Mouse (Mus musculus) frontal cortex, adult 2 months (tissue): ENCODE results near the gene Bmpr2. TPM values are rescaled to one million over a fixed set of nuclear protein-coding genes. Genes with fewer than 3 reads are reported as not detected.
A peak's percentile ranks its signal among the peaks of the same experiment; 100 is the strongest.
"Not testable (repeated sequence)": the region's sequence is repeated elsewhere in the genome, so short reads cannot be mapped to it uniquely, and the experiment has no call there.

Experiments
- DNase-seq, 2 experiments: peaks; one replicate each; pipeline ENCODE4 v3.0.0; 2022; ENCODE audit warnings: low spot score in 1 of 2; ENCODE audit errors: extremely low spot score in 1 of 2
- polyA plus RNA-seq: library from polyadenylated mRNA; depleted of rRNA; stranded (reverse); fragments of >200 nt; gene quantifications from 2 replicates; pipeline ENCODE4 v1.2.3, GENCODE M21; 2012; rRNA removed

The Bmpr2 gene
- 27.2 and 28.7 TPM in 2 replicates for polyA plus RNA-seq

DNA sequence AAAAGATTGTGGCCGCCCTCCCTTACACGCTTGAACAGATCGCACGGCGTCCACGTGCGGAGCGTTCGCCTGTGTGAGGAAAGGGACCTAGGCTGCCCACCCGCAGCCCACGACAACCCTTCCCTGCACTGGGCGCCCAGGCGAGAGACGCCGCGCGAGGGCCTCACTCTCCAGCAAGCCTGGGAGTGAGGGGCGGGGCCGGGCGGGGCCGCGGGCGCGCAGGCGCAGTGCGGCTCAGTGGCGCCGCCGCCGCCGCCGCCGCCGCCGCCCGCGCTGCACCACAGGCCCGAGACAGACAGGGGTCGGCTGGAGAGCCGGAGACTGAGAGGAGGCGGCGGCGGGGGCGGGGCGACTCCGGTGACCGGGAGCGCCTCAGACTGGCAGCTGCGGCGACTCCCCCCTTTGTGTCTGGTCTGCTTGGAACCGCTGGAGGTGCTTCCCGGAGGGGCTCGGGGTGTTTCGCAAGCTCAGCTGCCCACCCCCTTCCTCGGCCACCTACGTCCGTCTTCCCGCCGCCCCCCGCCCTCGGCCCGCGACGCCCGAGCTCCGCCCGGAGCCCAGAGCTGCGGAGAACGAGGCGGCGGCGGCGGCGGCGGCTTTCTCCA lies at the start of gene Bmpr2:
Bmpr2 (plus strand) TSS at position 237 of the 605 bp plus-strand sequence.
- peak; percentile 38 to 80 for DNase-seq

DNA sequence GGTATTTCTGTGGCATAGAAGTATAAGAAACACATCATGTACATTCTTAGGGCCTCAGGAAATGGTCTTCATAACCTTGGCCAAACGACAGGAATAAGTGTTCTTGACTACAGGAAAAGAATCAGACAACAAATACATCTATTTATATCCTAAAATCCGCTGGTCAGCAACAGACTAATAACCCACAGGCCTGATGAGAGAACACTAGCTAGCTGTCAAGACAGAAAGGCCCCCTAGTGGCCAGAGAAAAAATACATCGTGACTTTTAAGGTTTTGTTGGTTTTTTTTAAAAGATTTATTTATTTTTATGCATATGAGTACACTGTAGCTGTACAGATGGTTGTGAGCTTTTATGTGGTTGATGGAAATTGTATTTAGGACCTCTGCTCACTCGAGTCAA lies 43.3 kb upstream of the Bmpr2 start:
- peak in 1 of 2 experiments; percentile 60 for DNase-seq

DNA sequence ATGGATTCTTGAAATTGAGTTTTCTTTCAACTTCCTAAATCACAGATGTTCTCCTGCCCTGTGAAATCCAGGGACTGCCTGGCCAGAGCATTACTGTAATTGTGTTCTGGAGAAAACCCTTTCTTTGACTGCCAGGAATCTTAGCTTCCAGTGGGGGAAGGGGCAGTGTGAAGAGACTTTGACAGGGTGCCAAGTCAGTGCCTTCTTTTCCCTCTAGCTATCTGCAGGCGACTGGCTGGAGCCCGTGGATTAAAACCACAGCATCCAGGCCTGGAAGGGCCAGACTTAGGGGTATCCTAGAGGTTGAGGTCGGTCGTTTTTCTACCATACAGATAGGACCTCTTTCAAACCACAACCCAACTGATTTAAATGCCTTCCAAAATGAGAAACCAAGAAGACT lies 37.5 kb upstream of the Bmpr2 start:
- no peak for DNase-seq

DNA sequence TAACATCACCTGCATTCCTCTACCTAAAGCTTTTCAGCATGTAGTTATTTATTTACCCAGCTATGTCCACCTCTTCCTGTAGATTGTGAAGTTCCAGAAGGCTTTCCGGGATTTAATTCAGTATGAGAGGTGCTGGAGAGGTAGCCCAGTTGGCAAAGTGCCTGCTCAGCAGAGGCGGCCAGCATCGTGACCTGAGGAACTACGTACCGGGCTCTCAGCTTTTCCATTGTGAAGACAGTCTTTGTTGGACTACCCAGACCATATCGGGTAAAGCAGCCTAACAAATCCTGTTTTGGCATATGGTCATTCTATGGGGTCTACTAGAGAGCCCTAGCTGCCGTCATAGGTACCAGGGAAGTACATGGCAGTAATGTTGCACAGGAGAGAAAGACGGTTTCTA lies 33.1 kb upstream of the Bmpr2 start:
- DNase-seq: no peak

GRCm38 (mm10) chr1:59730737-59731136 lies 32.5 kb upstream of the Bmpr2 start:
- no peak for DNase-seq

GRCm38 (mm10) chr1:59734076-59734475 lies 29.1 kb upstream of the Bmpr2 start:
- DNase-seq: peak; percentile 7

DNA sequence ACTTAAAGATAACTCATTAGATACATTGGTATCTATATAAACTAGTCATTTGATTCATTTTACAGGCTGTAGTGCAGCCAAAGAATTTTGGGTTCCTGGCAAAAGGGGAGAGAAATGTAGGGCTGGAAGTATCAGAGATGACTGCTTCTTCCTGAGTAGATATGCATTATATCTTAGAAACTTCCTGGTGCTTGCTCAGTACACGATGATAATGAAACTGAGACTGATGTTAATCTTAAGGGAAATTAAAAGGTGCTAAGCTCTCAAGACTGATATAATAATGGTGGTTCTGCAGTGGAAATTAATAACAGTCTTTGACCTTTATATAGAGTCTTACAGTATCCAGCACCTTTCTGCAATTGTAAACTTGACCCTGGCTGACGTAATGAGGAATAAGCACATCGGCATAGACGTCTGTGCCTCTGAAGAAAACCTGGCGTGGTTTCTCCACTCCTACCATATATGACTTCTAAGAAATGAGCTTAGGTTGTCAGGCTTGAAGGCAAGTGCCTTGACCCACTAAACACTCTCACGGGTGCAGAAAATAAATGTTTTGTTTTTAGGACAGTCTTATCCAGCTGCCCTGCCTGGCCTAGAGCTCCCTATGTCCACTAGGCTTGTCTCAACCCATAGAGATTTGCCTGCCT lies 24.3 kb upstream of the Bmpr2 start:
- DNase-seq: no peak

GRCm38 (mm10) chr1:59739577-59740354 lies 23.4 kb upstream of the Bmpr2 start:
- DNase-seq: no peak

DNA sequence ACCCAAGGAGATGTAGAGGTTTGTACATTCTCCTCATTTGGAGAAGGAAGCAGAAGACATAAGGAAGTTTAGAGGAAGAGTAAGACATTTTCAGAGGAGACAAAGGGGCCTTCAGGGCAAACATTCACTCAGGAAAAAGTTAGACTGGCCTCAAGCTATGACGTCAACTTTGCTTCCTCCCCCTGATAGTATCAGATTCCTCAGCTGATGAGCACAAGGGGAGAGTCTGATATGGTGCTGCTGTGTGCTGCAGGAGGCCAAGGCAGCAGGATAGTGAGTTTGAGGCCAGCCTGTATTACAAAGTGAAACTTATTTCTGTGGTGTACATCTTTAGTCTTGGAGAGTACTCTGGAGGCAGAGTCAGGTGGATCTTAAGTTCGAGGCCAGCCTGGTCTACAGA lies 14.2 kb upstream of the Bmpr2 start:
- DNase-seq: no peak

GRCm38 (mm10) chr1:59749724-59750123 lies 13.5 kb upstream of the Bmpr2 start:
- DNase-seq: not testable (repeated sequence)

GRCm38 (mm10) chr1:59755298-59755697 lies 7.9 kb upstream of the Bmpr2 start:
- DNase-seq: no peak

GRCm38 (mm10) chr1:59758325-59758724 lies 4.9 kb upstream of the Bmpr2 start:
- DNase-seq: no peak

DNA sequence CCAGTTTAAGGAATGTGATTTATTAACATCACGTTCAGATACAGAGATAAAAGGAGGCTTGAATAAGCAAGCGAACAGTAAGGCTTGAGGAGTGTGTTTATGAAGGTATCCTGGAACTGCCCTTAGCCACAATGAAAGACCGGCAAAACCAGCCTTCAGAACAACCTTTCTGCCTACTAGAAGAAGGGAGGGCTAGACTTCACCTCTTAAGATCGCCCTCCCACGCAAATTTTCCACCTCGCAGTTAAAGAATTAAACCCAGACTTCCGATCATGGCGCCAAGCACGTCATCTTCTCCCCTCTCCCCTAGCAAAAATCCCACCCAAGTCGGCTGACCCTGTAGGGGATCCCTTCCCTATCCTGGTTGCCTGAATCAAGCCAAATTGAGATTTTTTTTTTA lies 992 bp upstream of the Bmpr2 start:
- DNase-seq: peak; percentile 36 to 39

GRCm38 (mm10) chr1:59762651-59763163 lies 493 bp upstream of the Bmpr2 start:
- peak; percentile 24 to 44 for DNase-seq

GRCm38 (mm10) chr1:59763781-59764251 lies 616 bp downstream of the Bmpr2 start:
- peak in 1 of 2 experiments; percentile 47 for DNase-seq

- DNase-seq: peak in 1 of 2 experiments; percentile 30
Measured at GRCm38 (mm10) chr1:59764407-59764971, 1.3 kb downstream of the Bmpr2 start.

- DNase-seq: no peak
Measured at GRCm38 (mm10) chr1:59765279-59765678, 2.1 kb downstream of the Bmpr2 start.

GRCm38 (mm10) chr1:59766626-59767025 lies 3.4 kb downstream of the Bmpr2 start:
- no peak for DNase-seq

- DNase-seq: no peak
Measured at GRCm38 (mm10) chr1:59771871-59772270, 8.7 kb downstream of the Bmpr2 start.

- no peak for DNase-seq
Measured at GRCm38 (mm10) chr1:59781080-59781479, 17.9 kb downstream of the Bmpr2 start.

- peak in 1 of 2 experiments; percentile 25 for DNase-seq
Measured at GRCm38 (mm10) chr1:59788975-59789374, 25.8 kb downstream of the Bmpr2 start.
